Mouse (Mus musculus) midbrain, embryonic 10.5 days (tissue): ENCODE data around the gene Mup11. TPM values are rescaled to one million over a fixed set of nuclear protein-coding genes. Genes with fewer than 3 reads are reported as not detected.
"Not testable (repeated sequence)": the region's sequence is repeated elsewhere in the genome, so short reads cannot be mapped to it uniquely, and the experiment has no call there.

ENCODE experiments used
- DNase-seq: peaks from one replicate; pipeline ENCODE4 v3.0.0-alpha.2; 2017; ENCODE audit warnings: low spot score
- H3K27ac ChIP-seq: fragments of 300-500 bp; sonication (generic); replicated peaks from 2 replicates; pipeline ENCODE4 v1.5.1; 2016; ENCODE audit warnings: mild to moderate bottlenecking
- H3K27me3 ChIP-seq: fragments of 300-500 bp; sonication (generic); 2 replicates; pipeline ENCODE4 v1.6.1; 2016; ENCODE audit warnings: low read depth, mild to moderate bottlenecking; ENCODE audit not compliant: poor library complexity, severe bottlenecking
- H3K36me3 ChIP-seq: fragments of 300-500 bp; sonication (generic); 2 replicates; pipeline ENCODE4 v1.6.1; 2016; ENCODE audit warnings: mild to moderate bottlenecking, moderate library complexity
- H3K4me1 ChIP-seq: fragments of 300-500 bp; sonication (generic); 2 replicates; pipeline ENCODE4 v1.6.1; 2016
- H3K4me3 ChIP-seq: fragments of 300-500 bp; sonication (generic); 2 replicates; pipeline ENCODE4 v1.5.1; 2016; ENCODE audit warnings: mild to moderate bottlenecking, moderate library complexity
- H3K9me3 ChIP-seq: fragments of 300-500 bp; sonication (generic); replicated peaks from 2 replicates; pipeline ENCODE4 v1.6.1; 2016; ENCODE audit warnings: mild to moderate bottlenecking
- WGBS: fragments of 180-500 bp; shearing (Covaris S2); methylation state at CpG from one replicate; pipeline ENCODE4 v1.1.7; 2016; 5-methylcytosine and 5-hydroxymethylcytosine counted together
- polyA plus RNA-seq: library from polyadenylated mRNA; unstranded; fragments of >200 nt; fragmentation: Nextera tagmentation; extraction: Ambion mirVana; gene quantifications from 2 replicates; pipeline ENCODE4 v1.2.1, GENCODE M21; 2016

The Mup11 gene
- not detected in 2 replicates for polyA plus RNA-seq

DNA sequence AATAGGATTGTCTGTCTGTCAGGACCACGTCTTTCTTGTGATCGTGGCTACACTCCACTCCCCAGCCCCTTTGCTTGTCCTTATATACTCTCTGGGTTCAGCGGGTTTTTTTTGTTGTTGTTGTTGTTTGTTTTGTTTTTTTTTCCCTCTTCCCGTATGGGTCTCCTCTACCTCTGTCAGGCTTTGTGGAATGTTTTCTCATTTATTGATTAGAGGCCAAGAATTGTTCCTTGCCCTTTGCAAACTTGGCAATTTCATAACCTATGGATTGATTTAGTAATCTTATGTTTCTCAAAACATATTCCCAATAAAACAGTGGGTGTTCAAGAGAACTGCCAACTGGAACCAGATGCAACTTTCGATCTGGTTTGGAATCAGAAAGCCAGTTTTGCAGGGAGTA is at the start of gene Mup11:
Mup11 (minus strand) TSS at position 101 of the 400 bp plus-strand sequence.
- DNase-seq, H3K9me3 ChIP-seq, H3K27me3 ChIP-seq, H3K27ac ChIP-seq, H3K36me3 ChIP-seq, H3K4me1 ChIP-seq, H3K4me3 ChIP-seq: not testable (repeated sequence)
- 88% methylated on average over 4 of the region's 5 CpGs for WGBS

Other genes with a start within 250 kb of the Mup11 start
- gene Mup9, start 240.5 kb downstream of the Mup11 start, polyA plus RNA-seq: not detected in 2 replicates
- not detected in 2 replicates for gene Mup1, start 160.5 kb downstream of the Mup11 start, polyA plus RNA-seq
- not detected in 2 replicates for gene Mup10, start 80.2 kb downstream of the Mup11 start, polyA plus RNA-seq
- gene Mup12, start 78.9 kb upstream of the Mup11 start, polyA plus RNA-seq: not detected in 2 replicates
- not detected in 2 replicates for gene Mup22, start 159.1 kb upstream of the Mup11 start, polyA plus RNA-seq